Mouse (Mus musculus) R1 (cell line): ENCODE results near the gene Tmprss12.
A peak's percentile ranks its signal among the peaks of the same experiment; 100 is the strongest.
"Not testable (repeated sequence)": the region's sequence is repeated elsewhere in the genome, so short reads cannot be mapped to it uniquely, and the experiment has no call there.

ENCODE experiments used
- DNase-seq: peaks from one replicate; pipeline ENCODE4 v3.0.0-alpha.2; 2018; ENCODE audit warnings: low read depth, low spot score

Gene Tmprss12

GRCm38 (mm10) chr15:100280626-100281025, at the start of gene Tmprss12:
Gene Tmprss12 (plus strand): TSS chr15:100280837.
- peak; percentile 88 for DNase-seq

- DNase-seq, result peak; percentile 86
Observed at GRCm38 (mm10) chr15:100231616-100232525, 48.8 kb upstream of the Tmprss12 start.

DNA sequence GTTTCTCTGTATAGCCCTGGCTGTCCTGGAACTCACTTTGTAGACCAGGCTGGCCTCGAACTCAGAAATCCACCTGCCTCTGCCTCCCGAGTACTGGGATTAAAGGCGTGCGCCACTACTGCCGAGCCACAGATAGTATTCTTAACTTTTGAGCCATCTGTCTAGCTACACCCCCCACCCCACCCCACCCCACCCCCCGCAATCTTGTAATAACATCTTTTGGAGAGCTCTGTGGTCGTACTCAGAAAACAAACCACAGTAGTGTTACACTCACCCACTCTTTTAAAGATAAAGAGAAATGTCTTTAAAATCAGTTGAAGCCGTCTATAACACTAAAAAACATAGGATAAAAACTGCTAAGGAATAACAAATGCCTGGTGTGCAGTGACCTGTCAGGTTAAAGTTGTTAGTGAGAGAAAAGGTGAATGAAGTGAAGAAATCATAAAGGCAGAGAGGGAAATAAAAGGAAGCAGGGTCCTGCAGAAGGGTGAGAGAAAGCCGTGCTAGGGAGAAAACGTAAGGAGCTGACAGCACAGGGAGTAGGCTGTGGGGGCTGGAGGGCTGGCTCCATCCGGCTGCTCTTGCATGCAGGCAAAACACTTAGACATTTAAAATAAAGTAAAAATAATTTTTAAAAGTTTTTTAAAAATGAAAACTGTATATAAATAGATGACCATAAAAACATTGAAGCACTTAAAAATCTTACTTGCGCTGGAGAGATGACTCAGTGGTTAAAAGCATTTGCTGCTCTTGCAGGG, 45.2 kb upstream of the Tmprss12 start:
- DNase-seq, result no peak

GRCm38 (mm10) chr15:100236952-100237351, 43.7 kb upstream of the Tmprss12 start:
- no peak for DNase-seq

GRCm38 (mm10) chr15:100241780-100242179, 38.9 kb upstream of the Tmprss12 start:
- no peak for DNase-seq

GRCm38 (mm10) chr15:100245951-100246350, 34.7 kb upstream of the Tmprss12 start:
- DNase-seq, result no peak

GRCm38 (mm10) chr15:100247296-100247695, 33.3 kb upstream of the Tmprss12 start:
- peak; percentile 81 for DNase-seq

GRCm38 (mm10) chr15:100248665-100249433, 31.8 kb upstream of the Tmprss12 start:
- DNase-seq, result peak; percentile 93

DNA sequence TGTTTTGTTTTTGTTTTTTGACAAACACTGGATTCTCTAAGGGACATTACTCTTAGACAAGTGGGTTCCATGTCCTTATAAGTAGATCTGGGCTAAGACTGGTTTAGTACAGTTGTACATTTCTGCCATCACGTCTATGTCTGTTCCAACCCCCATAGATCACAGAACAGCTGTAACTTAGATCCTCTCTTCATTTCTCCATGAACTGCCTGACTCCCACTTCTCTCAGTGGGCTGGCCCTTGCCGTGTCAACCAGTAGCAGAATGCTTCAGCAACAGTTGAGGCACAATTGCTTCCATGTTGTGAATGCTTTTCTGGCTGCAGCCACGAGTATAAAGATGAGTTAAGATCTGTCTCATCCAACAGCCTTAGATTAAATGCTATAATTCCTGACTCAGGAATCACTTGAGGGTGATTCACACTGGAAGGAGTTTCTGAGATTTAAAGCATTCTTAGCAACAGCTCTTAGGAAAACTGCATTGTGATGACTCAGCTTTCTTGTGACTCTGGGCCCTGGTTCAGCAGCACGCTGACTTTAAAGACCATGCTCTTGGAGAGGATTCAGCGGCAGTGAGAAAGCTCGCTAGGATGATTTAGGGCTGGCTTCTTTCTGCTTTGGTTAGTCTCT, 29.4 kb upstream of the Tmprss12 start:
- DNase-seq, result no peak

DNA sequence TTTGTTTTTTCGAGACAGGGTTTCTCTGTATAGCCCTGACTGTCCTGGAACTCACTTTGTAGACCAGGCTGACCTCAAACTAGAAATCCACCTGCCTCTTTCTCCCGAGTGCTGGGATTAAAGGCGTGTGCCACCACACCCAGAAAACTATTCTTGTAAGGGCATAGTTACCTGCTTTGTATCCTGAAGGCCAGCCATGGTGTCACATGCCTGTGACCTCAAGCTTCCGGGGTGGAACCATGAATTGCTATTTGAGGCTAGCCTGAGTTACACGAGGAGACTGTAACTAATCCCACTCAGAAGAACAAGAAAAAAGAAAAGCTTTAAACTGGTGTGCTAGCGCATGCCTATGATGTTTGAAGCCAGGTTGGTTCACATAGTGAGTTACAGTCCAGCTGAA, 24.3 kb upstream of the Tmprss12 start:
- peak; percentile 94 for DNase-seq

DNA sequence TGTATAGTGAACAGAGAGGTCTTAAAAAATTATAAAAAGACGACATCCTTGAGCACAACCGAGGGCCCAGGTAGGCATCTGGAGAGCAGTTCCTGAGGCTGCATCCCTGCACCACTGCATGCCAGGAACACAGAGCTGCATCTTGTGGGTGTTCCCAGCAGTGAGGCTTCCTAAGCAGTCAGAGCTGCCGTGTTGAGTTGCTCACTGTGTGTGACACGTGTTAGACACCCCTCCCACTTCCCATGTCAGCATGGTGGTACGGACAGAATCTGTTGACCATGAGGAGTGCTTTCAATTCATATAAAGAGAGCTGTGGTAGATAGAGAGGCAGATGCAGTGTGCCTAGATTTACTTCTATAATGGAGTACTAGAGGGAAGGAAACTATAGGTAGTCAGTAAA, 23.3 kb upstream of the Tmprss12 start:
- DNase-seq, result peak; percentile 61

- peak; percentile 83 for DNase-seq
Observed at GRCm38 (mm10) chr15:100258646-100259425, 21.8 kb upstream of the Tmprss12 start.

DNA sequence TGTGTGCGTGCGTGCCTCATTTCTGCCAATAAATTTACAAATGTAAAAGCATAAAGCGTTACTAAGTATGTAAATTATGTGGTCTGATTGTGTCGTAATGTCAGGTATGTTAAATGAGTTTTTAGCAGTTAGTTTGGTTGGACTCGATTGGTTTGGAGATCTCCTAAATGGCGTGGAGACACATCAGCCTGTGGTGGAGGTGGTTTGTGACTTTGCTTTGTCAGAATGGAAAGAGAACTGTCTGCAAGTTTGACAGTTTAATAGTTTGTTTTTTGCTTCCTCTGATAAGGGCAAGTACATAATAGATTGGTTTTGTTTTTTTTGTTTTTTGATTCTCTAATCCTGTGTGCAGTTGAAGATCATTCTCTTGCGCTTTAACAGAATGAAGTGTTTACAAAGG, 20.3 kb upstream of the Tmprss12 start:
- not testable (repeated sequence) for DNase-seq

- peak; percentile 74 for DNase-seq
Observed at GRCm38 (mm10) chr15:100263246-100263905, 17.3 kb upstream of the Tmprss12 start.

DNA sequence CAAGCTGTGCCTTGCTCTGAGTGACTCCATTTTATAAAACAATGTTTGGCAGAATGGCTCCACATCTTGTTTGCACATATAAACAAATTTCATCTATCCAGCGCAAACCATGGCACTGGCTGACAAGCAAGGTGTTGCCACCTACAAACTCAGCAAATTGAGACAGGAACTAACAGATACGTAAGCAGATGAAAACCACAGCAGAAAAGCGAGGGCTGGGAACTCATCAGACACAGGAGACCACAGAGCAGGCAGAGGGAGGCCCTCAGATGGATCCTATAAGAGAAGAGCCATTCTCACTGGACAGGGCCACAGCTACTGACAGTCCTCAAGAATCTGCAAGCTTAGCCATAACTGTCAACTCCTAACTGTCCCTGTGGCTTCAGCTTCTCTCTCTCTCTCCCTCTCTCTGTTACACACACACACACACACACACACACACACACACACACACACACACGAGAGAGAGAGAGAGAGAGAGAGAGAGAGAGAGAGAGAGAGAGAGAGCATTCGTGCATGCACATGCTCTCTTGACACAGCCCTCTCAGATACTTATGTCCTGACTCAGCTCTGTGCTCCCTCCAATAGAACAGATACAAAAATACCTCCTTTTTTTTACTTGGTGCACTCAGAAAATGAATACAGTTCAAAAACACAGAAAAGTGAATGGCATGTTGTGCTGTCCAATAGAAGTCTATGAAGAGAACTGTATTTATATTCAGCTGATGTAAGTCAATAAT, 14.9 kb upstream of the Tmprss12 start:
- no peak for DNase-seq

DNA sequence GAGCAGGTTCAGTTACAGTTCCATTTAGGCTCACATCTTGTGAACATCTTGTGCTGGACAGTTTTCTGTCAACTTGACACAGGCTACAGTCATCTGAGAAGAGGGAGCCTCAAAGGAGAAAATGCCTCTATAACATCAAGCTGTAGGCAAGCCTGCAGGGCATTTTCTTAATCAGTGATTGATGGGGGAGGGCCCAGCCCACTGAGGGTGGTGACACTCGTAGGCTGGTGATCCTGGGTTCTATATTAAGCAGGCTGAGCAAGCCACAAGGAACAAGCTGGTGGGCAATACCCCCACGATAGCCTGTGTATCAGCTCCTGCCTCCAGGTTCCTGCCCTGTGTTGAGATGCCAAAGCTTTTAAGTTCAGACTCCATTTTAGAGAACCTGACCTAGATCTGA, 11.7 kb upstream of the Tmprss12 start:
- peak; percentile 57 for DNase-seq

- peak; percentile 99 for DNase-seq
Observed at GRCm38 (mm10) chr15:100269776-100270175, 10.9 kb upstream of the Tmprss12 start.

DNA sequence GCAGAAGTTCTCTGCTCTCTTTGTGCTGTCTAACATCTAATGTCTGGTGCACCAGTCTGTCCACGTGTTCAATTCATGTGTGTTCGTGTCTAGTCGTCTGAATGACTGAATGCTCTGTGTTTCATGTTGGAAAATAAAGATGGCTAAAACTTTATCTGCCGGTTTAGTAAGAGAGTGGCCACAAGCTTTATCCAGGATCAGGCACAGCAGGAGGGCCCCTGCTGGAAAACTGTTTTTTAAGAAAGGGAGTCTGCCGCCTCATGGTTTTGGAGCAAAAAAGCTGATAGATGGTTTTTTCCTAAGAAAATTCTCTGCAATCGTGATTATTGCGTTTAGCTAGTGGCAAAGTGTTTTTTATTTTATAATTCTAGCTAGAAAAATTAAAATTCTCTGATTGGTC, 10.0 kb upstream of the Tmprss12 start:
- DNase-seq, result peak; percentile 78

GRCm38 (mm10) chr15:100271411-100271810, 9.2 kb upstream of the Tmprss12 start:
- DNase-seq, result peak; percentile 90
